Mouse (Mus musculus): ENCODE measurements around the gene Gnb1.

GRCm38 (mm10) chr4:155517948-155518517 lies 26.9 kb downstream of the Gnb1 start:
- TF ChIP-seq CTCF (IDR thresholded peaks at IDR 0.05; ENCODE audit: control insufficient read depth, insufficient read depth, insufficient read length) (no peak), USF1 (IDR thresholded peaks at IDR 0.05; ENCODE audit: low read depth) (no peak), MYOD1 (IDR thresholded peaks at IDR 0.05; ENCODE audit: control insufficient read depth, insufficient read length, low read depth) (no peak), MAX (IDR thresholded peaks at IDR 0.05) (no peak), MYOG (IDR thresholded peaks at IDR 0.05; ENCODE audit: control insufficient read depth, extremely low read depth, insufficient read length) (no peak), CEBPB (IDR thresholded peaks at IDR 0.05; ENCODE audit: low read depth) (no peak)
